Mouse (Mus musculus): ENCODE data around the gene Adamts8.

Adamts8 gene

DNA sequence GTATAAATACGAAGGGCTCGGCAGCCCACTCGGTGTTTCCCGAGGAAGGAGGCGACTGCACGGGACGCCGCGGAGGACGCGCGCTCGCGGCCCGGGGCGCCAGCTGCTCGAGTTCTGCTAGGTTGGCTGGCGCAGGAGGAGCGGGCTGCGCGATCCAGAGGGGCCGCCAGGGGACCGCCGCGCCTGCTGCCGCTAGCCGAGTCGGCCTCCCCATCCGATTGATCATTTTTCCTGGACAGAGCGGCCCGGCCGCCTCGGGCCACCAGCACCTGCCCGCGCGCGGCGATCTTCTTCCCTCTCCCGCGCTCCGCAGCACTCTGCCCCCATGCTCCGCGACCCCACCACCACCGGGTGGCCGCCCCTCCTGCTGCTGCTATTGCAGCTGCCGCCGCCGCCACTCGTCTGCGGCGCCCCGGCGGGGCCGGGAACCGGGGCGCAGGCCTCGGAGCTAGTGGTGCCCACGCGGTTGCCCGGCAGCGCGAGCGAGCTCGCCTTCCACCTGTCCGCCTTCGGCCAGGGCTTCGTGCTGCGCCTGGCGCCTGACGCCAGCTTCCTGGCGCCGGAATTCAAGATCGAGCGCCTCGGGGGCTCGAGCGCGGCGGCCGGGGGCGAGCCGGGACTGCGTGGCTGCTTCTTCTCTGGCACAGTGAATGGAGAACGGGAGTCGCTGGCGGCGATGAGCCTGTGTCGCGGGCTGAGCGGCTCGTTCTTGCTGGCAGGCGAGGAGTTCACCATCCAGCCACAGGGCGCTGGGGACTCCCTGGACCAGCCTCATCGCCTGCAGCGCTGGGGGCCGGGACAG lies at the start of gene Adamts8:
Gene Adamts8 (plus strand): TSS at position 51 of the 802 bp plus-strand sequence.
- DNase-seq, result peak; percentile 21 to 23

DNA sequence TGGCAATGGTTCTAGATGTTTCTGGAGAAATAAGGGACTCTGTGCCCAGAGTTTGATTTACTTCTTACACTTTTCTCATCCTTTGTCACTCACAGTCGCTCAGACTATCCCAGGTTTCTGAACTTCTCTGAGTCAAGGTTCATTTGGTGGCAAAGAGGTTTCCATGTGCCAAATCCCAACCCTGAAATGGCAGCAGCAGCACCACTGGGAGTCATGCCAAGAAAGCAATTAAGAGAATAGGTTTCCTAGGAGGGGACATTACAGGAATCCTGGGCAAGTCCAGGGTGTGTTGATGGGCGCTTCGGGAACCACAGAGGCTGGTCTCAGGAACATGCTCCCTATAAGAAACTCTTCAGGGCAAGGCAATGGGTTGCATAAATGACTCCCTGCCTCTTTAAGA lies 46.7 kb upstream of the Adamts8 start:
- no peak for DNase-seq

DNA sequence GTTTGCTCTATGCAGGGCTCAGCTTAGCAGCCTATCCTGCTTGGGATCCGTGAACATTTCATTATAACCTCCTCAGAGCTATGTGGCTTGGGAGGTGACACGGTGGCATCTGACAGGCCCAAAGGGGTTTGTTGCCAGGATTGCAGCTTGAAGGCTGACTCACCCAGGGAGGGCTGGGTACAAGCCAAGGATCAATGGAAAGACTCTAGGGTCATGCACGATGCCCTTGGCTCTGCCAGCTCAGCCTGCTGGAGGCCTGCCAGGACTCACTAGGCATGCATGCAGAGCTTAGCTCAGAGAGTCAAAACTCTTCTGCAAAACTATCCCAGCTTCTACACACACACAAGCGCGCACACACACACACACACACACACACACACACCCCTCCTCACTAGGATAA lies 45.6 kb upstream of the Adamts8 start:
- peak; percentile 71 to 74 for DNase-seq

DNA sequence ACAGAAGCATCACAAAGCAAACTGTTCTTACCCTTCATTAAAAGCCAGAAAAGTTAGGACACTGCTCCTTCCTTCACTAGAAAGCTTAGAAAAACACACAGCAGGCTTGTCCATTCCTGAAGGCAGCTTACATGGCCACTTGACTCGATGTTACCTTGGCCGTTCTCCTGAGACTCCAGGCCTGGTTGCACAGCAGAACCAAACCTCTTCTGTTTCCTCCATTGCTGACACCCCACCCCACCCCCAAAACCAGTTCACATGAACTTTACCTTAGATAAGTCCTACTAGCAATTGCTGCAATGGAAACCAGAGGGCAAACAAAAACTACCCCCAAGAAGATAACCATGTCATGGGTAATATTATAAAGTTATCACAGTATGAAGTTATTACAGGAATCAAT lies 45.2 kb upstream of the Adamts8 start:
- no peak for DNase-seq

DNA sequence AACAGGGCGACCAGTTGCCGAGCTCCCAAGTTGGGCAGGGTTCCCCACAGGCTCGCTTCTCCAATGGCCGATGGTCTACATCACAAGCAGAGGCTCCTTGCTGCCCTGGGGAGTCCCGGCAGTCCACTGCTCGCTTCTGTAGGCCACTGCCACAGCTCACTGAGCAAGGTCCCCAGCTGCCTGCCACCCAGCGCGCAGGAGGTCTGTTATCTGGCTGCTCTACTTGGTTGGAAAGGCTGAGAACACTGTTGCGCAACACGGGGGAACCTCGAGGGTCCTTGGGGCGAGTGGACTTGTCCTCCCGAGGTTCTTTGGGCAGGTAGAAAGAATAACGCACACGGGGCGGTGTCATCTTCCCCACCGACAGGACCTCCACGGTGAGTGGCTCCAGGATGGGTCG lies 40.2 kb upstream of the Adamts8 start:
- DNase-seq, result no peak

DNA sequence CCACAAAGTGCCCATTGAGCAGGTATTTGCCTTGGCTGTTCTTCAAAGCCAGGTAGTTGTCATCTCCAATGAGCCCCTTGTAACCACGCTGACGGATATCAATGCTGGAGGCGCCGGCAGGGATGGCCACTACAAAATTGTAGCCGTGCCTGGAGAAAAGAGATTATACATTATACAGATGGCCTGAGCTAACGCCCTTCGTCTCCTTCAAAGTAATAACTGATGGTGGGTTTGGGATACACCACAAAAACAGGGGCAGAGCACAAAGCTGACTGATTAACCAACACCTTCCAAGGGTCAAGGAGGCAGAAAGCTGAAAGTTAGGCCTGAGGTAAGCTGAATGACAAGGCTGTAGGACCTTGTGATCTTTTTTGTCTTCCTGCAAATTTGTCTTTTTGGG lies 39.7 kb upstream of the Adamts8 start:
- DNase-seq, result no peak

DNA sequence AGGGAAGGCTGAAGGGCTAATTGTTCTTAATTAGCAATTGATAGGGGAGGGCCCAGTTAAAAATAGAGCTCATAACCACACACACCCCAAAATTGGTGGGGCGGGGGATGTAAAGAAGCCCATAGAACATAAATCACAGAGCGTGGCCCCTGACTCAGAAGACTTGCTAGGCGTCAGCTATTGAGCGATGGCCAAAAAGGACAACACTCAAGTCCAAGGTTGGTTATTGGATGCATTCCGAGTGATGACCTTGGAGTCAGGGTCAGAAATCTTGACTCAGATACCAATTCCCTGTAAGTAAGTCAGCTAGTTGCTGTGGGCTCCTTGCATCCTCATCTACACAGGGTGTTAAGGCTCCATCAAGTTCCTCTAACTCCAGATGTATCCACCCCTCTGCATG lies 39.1 kb upstream of the Adamts8 start:
- no peak for DNase-seq

DNA sequence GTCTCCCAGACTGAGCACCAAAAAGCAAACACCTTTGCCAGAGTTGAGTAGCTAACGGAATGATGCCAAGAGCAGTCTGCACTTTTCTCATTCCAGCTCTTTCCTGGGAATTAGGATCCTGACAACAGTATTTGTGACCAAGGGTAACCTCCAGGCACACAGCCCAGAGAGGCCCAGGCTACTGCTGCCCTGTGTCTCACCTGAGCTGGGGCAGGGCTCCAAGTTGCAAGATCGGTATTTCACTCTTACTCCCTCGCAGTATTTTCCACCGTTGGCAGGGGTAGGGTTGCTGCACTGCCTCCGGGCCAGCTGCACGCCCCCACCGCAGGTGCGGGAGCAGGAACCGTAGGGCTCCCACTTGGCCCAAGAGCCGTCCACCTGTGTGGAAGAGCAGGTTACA lies 36.5 kb upstream of the Adamts8 start:
- DNase-seq, result no peak

DNA sequence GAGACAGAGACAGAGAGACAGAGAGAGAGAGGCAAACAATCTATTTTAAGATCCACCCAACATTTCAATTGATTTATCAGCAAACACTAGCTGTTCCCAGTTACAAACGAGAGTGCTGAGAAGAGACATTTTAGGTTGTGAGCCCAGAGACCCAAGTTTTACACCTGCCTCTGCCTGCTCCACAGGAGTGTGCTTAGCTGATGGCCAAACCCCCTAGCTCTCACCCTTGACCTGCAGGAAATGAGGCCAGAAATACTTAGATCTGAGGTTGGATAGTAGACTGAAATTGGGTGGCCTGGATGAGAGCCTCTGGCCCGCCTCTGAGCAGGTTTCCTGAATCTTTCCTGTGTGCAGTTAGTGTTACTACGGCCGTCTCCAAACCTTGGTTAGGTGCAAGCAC lies 35.9 kb upstream of the Adamts8 start:
- no peak for DNase-seq

DNA sequence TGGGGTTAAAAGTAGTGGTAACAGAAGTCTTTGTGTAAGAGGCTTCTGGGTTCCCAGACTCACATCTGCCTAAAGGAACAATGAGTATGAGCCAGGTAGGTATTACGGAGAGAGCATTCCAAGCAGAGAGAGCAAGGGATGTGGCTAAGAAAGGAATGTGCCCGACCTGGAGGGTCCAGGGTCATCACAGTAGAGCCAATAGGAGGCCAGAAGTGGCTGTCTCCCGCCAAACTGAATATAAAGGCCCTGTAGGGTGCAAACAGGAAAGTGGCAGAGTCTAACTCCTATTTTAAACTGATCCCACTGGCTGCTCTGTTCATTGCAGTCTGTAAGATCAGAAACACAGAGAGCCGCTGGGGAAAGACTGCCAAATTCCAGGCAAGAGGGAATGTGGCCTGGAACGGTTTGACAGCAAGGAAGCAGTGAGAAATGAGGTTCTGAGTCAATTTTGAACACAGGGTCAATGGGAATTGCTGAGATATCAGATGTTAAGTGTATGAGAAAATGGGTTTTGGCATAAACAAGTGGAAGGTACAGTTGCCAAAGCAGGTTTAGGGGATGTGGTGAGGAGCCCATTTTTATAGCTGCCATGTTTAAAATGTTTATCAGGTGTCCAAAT lies 34.6 kb upstream of the Adamts8 start:
- no peak for DNase-seq

DNA sequence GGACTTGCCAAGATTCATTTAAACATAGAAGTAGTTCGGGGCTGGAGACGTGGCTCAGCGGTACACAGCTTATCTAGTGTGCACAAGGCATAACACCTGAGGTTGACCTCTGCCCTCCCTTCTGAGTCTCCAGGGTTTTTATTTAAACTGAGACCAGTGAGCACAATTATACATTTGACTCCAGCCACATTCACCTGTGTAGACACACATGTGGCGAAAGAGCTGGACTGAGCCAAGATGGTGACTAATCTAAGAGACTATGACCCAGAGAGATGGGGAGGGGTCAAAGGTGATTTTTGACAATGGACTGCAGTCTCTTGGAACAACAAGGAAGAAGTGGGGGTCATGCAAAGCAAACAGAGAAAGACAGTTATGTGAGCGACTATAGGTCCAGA lies 34.1 kb upstream of the Adamts8 start:
- DNase-seq, result no peak

DNA sequence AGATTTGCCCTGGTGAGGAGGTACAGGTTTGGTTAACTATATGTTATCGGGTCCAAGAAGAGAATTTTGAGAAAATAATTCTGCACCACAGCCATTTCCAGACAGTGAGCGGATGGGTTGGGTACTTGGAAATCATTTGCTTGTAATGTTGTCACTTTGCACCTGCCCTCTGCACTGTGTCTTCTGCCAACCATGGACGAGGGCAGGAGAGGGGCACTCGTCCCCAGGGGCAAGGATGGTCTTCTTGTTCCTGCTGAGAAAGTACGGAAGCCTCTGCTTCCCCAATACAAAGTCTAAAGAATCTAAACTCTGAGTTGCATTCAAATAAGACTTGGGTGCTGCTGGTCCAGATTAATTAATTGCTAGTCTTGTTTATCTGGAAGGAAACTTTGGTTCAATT lies 33.4 kb upstream of the Adamts8 start:
- DNase-seq, result no peak

DNA sequence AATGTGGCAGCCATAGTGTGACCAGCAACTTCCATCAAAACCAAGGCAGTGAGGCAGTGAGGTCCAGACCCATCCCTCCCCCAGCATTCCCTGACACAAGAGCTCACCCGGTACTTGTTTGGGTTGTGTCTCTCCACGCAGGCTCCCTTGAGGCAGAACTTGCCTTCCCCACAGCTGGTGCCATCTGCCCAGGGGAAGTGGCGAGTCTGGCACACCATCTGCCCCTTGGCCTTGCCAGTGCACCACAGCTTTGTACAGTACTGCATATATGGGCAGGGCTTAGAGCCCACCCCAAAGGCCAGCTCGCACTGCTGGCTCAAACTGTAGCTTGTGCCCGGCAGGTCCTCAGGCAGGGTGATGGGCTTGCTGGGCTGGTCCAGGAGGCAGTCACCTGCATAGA lies 31.9 kb upstream of the Adamts8 start:
- no peak for DNase-seq

DNA sequence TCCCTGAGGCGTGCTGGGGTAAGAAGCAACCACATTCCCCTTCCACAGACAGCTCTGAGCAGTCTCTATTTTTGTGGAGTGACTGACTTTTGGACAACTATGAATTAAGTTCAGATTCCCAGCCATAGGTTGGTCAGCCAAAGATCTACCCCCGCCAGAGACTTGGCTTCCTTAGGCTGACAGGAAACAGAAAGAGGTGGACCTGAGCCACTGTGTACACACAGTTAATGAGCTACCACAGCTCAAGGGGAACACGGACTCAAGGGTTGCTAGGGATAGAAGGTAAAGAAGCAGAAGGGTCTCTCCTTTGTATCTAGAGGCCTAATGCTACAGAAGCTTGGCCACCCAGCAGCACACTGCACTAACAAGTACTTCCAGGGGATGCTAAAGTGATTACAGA lies 30.2 kb upstream of the Adamts8 start:
- DNase-seq, result no peak

DNA sequence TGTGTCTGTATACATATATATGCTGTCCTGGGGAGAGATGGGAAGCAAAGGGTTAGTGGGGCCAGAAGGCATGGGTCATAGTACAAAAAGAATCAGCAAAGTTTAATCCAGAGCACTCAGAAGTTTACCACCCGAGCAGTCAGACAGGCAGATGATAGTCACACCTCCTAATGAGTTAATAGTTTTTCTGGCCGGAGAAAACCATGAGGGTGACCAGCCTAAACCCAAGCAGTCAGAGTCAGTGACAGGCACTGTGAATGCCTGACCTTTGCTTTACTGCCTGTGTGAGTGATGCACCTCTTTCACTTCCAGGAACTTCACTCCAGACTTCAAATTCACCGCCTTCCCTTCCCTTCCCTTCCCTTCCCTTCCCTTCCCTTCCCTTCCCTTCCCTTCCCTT lies 28.9 kb upstream of the Adamts8 start:
- DNase-seq, result no peak

DNA sequence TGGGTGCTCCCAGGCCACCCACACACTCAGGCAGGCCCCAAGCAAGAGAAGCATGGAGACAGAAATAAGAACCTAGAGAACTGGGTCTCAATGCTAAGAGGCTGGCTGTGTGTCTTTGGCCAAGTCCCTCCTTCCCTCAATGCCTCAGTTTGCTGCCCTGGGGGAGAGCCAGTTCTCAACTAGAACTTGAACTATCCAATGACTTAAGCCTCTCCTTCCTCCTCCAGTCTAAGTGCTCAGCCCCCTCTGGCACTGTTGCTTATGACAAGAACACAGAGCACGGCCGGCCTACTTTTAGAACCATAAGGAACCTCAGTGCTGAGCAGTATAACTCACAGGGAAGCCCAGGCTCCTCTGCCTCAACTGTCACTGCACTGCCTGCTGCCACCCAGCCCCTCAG lies 28.1 kb upstream of the Adamts8 start:
- no peak for DNase-seq

DNA sequence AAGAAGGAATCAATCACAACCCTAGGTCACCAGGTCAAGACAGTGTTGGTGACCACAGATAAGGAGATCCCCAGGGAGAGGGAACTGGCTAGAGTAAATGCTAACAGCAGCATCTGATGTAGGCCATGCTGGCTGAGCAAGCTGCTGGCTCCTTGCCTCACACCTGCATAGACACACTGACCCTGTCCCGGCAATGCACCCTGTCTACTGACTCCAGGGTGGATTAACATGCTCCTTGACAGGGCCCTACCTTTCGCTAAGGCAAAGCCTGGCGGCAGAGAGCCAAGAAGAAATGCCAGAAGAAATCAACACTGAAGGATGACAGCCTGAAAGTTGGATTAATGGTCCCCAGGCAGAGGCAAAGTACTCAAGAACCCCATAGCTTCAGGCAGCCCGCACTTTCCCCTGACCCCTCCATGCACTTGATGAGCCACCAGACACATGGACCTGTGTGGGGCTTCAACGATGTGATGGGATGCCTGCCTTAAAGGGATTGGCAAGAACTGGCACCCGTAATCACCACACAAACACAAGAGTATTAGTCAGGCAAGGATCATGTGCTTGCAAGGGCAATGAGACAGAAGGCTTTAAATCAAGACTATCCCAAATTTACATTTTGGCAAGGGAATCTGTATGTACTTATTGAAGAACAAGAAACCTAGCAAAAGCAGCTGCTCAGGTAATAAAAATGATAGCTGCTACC lies 25.9 kb upstream of the Adamts8 start:
- DNase-seq, result no peak

DNA sequence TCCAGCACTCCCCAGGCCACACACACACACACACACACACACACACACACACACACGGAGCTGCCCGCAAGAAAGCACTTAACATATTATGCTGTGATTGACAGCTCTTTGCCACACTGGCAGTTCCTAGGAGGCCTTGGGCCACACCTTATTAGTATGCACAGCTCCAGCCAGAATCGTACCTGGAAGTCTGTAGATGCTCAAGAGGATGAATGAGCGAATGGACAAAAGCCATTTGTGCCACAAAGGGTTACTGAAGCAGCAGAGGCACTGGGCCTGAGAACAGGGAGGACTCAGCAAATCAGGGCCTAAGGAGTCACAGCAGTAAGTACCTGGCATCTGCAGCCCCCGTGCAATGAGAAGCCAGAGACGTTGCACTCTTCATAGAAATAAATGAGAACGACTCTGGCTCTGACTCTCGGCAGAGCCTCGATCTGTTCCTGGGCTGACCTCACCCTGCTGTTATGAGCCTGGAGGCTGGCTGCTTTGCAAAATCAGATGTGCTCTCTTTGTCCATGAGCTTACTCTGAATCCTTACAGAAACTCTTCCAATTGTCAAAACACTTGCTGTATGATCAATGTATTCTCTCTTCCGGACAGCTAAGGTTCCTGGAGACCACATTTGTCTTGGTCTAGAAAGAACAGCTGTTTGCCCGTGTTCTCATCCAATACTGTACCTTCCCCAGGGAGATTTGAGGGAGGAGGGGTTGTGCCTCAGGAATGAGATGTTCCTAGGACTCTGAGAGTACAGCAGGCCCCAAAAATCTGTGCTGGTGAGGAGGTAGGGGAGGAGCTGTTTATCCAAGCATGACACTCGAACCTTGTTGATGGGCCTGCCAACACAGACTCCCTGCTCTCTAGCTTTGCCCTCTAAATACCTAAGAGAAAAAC lies 23.7 kb upstream of the Adamts8 start:
- DNase-seq, result no peak

DNA sequence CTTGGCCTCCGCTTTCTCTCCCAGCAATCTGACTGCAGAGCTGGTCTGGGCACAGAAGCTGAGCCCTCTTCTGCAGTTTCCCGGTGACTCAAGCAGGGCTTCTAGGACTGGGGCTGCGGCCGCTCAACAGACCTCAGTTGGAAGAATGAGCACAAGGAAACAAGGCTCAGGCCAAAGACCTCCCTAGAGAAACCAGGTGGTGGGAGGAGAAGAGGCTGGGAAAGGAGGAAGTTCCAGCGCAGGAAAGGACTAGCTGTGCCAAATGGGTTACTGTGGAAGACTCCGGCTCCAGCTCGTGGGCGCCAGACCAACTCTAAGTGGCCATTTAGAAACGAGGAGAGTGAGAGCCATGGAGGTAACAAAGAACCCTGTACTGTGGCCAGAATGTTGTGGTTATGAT lies 22.7 kb upstream of the Adamts8 start:
- DNase-seq, result no peak

DNA sequence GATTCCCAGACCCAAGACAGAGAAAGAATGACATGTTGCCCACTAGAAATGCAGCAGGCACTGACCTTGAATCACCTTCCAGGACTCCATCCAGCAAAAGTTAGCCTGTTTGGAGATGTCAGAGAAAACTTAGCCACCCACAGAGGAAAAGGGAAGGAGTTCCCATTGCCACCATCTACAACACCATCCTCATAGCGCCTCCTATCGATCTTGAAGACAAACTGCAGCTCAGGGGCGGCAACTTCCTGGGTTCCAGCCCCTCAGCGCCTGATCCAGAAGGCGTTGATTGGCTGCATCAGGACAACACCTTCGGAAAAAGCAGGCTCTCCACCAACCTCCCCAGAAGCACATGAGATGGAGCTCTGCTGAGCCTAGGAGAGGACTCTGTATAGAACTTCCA lies 21.6 kb upstream of the Adamts8 start:
- DNase-seq, result no peak

DNA sequence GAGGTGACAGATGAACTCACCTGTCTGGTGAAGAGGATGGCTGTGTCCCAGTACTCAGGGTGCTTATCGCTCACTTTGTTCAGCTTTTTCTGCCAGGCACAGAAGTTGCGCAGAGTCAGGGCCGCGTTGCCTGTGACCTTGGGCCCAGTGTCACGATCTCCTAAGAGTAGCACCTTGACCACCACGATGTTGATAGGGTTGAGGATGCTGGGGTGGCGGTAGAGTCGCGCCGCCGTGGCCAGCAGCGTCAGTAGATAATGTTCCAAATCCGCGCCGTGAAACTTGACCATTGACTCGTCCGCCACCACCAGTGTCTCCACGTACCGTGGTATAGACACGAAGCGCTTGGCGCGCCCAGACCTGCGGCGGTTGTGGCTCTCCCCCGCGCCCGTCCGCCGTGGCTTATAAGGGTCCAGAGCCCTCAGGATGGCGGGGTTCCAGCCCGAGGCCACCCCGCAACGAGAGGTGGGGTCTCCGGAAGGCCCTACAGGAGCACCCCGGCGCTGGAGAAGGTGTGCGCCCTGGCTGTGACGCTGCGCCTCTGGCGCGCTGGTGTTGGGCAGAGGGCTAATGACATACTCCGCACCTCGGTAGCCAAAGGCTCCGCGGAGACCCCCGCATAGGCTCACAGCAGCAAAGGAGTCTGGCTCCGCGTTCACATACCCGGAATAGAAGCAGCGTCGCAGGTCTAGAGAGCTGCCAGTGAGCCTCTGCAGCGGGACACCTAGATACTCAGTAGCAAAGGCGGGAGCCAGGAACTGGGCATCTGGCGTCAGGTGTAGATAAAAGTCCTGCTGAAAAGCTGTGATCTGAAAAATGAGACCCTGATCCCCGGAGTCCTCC lies 20.9 kb upstream of the Adamts8 start:
- no peak for DNase-seq

Measured in cerebellum, postnatal 36 days (tissue).